Mouse (Mus musculus) ES-Bruce4 (cell line): ENCODE results near the gene Fam83c. TPM values are rescaled to one million over a fixed set of nuclear protein-coding genes. Genes with fewer than 3 reads are reported as not detected.
A peak's percentile ranks its signal among the peaks of the same experiment; 100 is the strongest.

Experiments used
- H3K27ac ChIP-seq: 2 replicates; pipeline ENCODE4 v1.5.1; 2012; ENCODE audit warnings: low read length, inconsistent platforms; ENCODE audit not compliant: insufficient read depth
- H3K27me3 ChIP-seq: 2 replicates; pipeline ENCODE4 v1.6.1; 2012; ENCODE audit warnings: mild to moderate bottlenecking, low read length, inconsistent platforms; ENCODE audit not compliant: control insufficient read depth, poor library complexity, insufficient read depth, severe bottlenecking
- H3K36me3 ChIP-seq: 2 replicates; pipeline ENCODE4 v1.6.1; 2012; ENCODE audit warnings: inconsistent platforms, mild to moderate bottlenecking, low read length, moderate library complexity; ENCODE audit not compliant: control insufficient read depth, poor library complexity, insufficient read depth, severe bottlenecking
- H3K4me1 ChIP-seq: one replicate; pipeline ENCODE4 v1.8.1; 2011; ENCODE audit warnings: low read length; ENCODE audit not compliant: control insufficient read depth, insufficient read depth
- H3K4me3 ChIP-seq: 2 replicates; pipeline ENCODE4 v1.5.1; 2011; ENCODE audit warnings: low read depth, mild to moderate bottlenecking, low read length
- H3K9ac ChIP-seq: 2 replicates; pipeline ENCODE4 v1.6.1; 2012; ENCODE audit warnings: low read depth, mild to moderate bottlenecking, inconsistent platforms; ENCODE audit not compliant: poor library complexity, severe bottlenecking
- H3K9me3 ChIP-seq: replicated peaks from 2 replicates; pipeline ENCODE4 v1.6.1; 2012; ENCODE audit warnings: mild to moderate bottlenecking, low read length, inconsistent platforms; ENCODE audit not compliant: control insufficient read depth, poor library complexity, insufficient read depth, severe bottlenecking
- CTCF ChIP-seq: IDR thresholded peaks from one replicate; pipeline ENCODE4 v1.8.1; 2011; ENCODE audit warnings: low read depth, low read length
- EP300 ChIP-seq: IDR thresholded peaks from 2 replicates; pipeline ENCODE4 v1.6.1; 2011; ENCODE audit warnings: low read depth, low read length; ENCODE audit not compliant: insufficient read depth
- POLR2A ChIP-seq: IDR thresholded peaks from one replicate; pipeline ENCODE4 v1.8.1; 2011; ENCODE audit warnings: low read length; ENCODE audit not compliant: insufficient read depth
- polyA plus RNA-seq: library from polyadenylated mRNA; stranded (reverse); fragments of >200 nt; gene quantifications from 2 replicates; pipeline ENCODE4 v1.2.4, GENCODE M21; 2011; ENCODE audit warnings: low read depth; ENCODE audit not compliant: missing spikeins, insufficient read depth, insufficient read length

The Fam83c gene
- polyA plus RNA-seq, 1 experiment = 0.30 TPM

GRCm38 (mm10) chr2:155817301-155818245 lies 17.1 kb downstream of the Fam83c start:
- Histone ChIP-seq H3K36me3 (peaks cover 15% of the 10 kb centered on the region), H3K4me3 (no peak overlapping the region), H3K9me3 (no peaks in the 10 kb centered on the region), H3K9ac (no peak overlapping the region), H3K4me1 (peaks cover 6% of the 10 kb centered on the region), H3K27me3 (no peaks in the 10 kb centered on the region), H3K27ac (no peak overlapping the region)
- TF ChIP-seq EP300 (no peak), CTCF (no peak), POLR2A (no peak)

DNA sequence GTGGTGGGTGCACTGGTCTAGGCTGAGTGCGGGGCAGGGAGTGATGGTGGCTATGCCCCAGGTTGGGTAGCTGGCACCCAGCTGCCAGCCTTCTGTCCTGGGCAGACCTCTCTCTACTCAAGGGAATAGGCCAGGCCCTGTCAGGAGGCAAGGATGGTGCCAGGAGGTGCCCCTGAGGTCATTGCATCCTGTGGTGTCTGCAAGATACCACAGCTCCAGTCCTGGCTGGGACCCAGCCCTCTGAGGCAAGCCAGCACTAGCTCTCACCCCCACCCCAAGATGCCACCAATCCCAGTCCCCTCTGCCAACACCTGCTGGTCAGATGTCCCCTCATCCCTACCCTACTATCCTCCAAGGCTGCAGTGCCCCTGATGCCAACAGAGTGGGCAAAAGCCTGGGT lies 18.5 kb downstream of the Fam83c start:
- Histone ChIP-seq H3K9me3 (no peaks in the 10 kb centered on the region), H3K4me1 (peaks cover 6% of the 10 kb centered on the region), H3K9ac (no peak overlapping the region), H3K4me3 (no peak overlapping the region), H3K36me3 (peaks cover 4% of the 10 kb centered on the region), H3K27ac (no peak overlapping the region), H3K27me3 (no peaks in the 10 kb centered on the region)
- no peak for TF ChIP-seq EP300

GRCm38 (mm10) chr2:155814829-155815228 lies 19.8 kb downstream of the Fam83c start:
- TF ChIP-seq CTCF (no peak), EP300 (no peak), POLR2A (no peak)
- H3K27me3 ChIP-seq = no peaks in the 10 kb centered on the region
- no peak overlapping the region for H3K27ac ChIP-seq
- H3K4me3 ChIP-seq = no peak overlapping the region
- H3K9me3 ChIP-seq = no peaks in the 10 kb centered on the region
- H3K4me1 ChIP-seq = peaks cover 5% of the 10 kb centered on the region
- H3K9ac ChIP-seq = no peak overlapping the region
- no peaks in the 10 kb centered on the region for H3K36me3 ChIP-seq

- Histone ChIP-seq H3K36me3 (no peaks in the 10 kb centered on the region), H3K9ac (peak overlapping the region; percentile 34; the same call in 1 of the 2 replicates), H3K27me3 (no peaks in the 10 kb centered on the region), H3K4me1 (no peaks in the 10 kb centered on the region), H3K9me3 (no peaks in the 10 kb centered on the region), H3K27ac (0 out of 2 replicates have a peak overlapping the region, but pooled peaks have one; percentile 18), H3K4me3 (peak overlapping the region; percentile 12; the same call in 1 of the 2 replicates)
- no peak for TF ChIP-seq EP300
- TF ChIP-seq CTCF = no peak
- TF ChIP-seq POLR2A = no peak
These were observed 22.0 kb downstream of the Fam83c start for GRCm38 (mm10) chr2:155812637-155813036.

DNA sequence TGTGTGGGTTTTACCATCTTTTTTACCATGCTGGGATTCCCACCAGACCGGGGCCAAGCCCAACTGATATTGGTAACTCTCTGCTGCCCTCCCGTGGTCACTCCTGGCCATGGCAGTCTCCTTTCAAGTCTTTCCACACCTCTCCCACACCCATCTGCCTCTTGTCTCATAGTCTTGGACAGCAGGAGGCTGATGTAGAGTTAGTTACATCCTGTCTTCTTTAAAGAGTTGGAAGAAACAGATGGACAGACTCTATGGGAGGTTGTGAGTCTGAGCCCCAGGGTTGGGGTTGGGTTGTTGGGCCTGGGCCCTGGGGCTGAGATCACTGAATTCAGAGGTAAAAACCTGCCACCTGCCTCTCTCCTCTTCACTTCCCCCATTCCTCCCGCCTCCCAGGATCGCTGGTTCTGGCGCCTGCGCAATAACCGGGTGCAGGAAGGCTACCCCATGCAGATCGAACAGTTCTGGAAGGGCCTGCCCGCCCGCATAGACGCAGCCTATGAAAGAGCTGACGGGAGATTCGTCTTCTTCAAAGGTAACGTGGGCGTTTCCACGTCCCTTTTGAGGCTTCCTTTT lies 22.7 kb downstream of the Fam83c start:
- peak overlapping the region; percentile 12; the same call in 1 of the 2 replicates for H3K4me3 ChIP-seq
- peak overlapping the region; percentile 34; the same call in 1 of the 2 replicates for H3K9ac ChIP-seq
- H3K36me3 ChIP-seq = no peaks in the 10 kb centered on the region
- no peaks in the 10 kb centered on the region for H3K4me1 ChIP-seq
- H3K9me3 ChIP-seq = no peaks in the 10 kb centered on the region
- H3K27ac ChIP-seq = 0 out of 2 replicates have a peak overlapping the region, but pooled peaks have one; percentile 18
- no peaks in the 10 kb centered on the region for H3K27me3 ChIP-seq
- TF ChIP-seq POLR2A (no peak), CTCF (peak; percentile 97), EP300 (0 out of 2 replicates have a peak, but pooled peaks have one; percentile 19)

DNA sequence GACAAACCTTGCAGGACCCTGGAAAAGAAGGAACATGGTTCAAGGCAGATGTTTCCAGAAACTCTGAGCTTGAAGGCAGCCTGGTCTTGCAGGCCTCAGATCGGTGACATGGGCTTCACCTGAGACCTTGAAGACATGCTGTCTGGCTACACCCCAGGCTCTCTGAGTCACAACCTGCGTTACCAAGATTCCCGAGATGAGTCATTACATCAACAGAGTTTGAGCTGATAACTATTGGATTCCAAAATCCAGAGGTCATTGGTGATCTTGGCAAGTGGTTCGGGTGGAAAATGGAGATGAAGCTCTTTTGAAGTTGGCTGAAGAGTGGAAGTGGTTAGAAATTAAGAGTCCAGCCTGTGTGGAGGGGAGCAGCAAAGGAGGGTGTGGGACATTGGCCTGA lies 25.0 kb downstream of the Fam83c start:
- Histone ChIP-seq H3K9me3 (no peaks in the 10 kb centered on the region), H3K9ac (no peak overlapping the region), H3K27ac (no peak overlapping the region), H3K27me3 (no peaks in the 10 kb centered on the region), H3K4me1 (no peaks in the 10 kb centered on the region), H3K36me3 (no peaks in the 10 kb centered on the region), H3K4me3 (no peak overlapping the region)
- TF ChIP-seq EP300 (no peak), CTCF (no peak), POLR2A (no peak)
